Mouse (Mus musculus) forebrain, embryonic 10.5 days (tissue): ENCODE measurements around the gene Plet1. TPM values are rescaled to one million over a fixed set of nuclear protein-coding genes. Genes with fewer than 3 reads are reported as not detected.

Experiments
- DNase-seq: peaks from one replicate; pipeline ENCODE4 v3.0.0-alpha.2; 2017; ENCODE audit warnings: low spot score; ENCODE audit errors: extremely low spot score
- H3K27ac ChIP-seq: fragments of 300-500 bp; sonication (generic); 2 replicates; pipeline ENCODE4 v1.5.1; 2016; ENCODE audit warnings: mild to moderate bottlenecking
- H3K27me3 ChIP-seq: fragments of 300-500 bp; sonication (generic); 2 replicates; pipeline ENCODE4 v1.6.1; 2016; ENCODE audit warnings: mild to moderate bottlenecking; ENCODE audit not compliant: poor library complexity, severe bottlenecking
- H3K36me3 ChIP-seq: fragments of 300-500 bp; sonication (generic); replicated peaks from 2 replicates; pipeline ENCODE4 v1.6.1; 2016; ENCODE audit warnings: mild to moderate bottlenecking, moderate library complexity
- H3K4me1 ChIP-seq: fragments of 300-500 bp; sonication (generic); 2 replicates; pipeline ENCODE4 v1.6.1; 2016
- H3K4me3 ChIP-seq: fragments of 300-500 bp; sonication (generic); 2 replicates; pipeline ENCODE4 v1.5.1; 2016; ENCODE audit warnings: mild to moderate bottlenecking, moderate library complexity
- H3K9me3 ChIP-seq: fragments of 300-500 bp; sonication (generic); 2 replicates; pipeline ENCODE4 v1.6.1; 2016; ENCODE audit warnings: mild to moderate bottlenecking, moderate library complexity
- WGBS: fragments of 180-500 bp; shearing (Covaris S2); methylation state at CpG from one replicate; pipeline ENCODE4 v1.1.7; 2016; 5-methylcytosine and 5-hydroxymethylcytosine counted together
- polyA plus RNA-seq: library from polyadenylated mRNA; unstranded; fragments of >200 nt; fragmentation: Nextera tagmentation; extraction: Ambion mirVana; gene quantifications from 2 replicates; pipeline ENCODE4 v1.2.1, GENCODE M21; 2016

The Plet1 gene
- polyA plus RNA-seq, 1 experiment from 2014 or later, result 0.24 TPM

DNA sequence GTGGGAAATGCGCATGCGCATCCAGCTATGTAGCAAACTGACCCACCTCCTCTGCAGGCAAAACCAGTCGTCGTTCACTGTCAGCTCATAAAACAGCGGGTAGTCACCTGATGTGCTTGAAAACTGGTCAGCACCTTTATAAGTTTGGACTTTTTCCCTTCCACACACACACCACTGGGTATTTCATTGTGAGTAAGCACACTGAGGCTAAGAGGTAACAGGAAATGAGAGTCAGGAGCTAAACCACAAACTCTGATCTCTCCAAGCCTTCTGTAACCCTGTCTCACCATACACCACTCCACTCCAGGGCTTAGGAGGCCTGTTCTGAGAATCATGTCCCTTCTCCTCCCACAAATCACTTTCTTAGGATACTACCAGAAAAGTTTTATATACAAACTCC lies 31.3 kb downstream of the Plet1 start:
- no peak overlapping the region for H3K4me3 ChIP-seq
- DNase-seq, result no peak
- H3K27ac ChIP-seq, result no peak overlapping the region
- no peaks in the 10 kb centered on the region for H3K9me3 ChIP-seq
- peaks cover 7% of the 10 kb centered on the region for H3K36me3 ChIP-seq
- peaks cover 12% of the 10 kb centered on the region for H3K4me1 ChIP-seq
- WGBS, result 86% methylated on average over 5 of the region's 5 CpGs
- H3K27me3 ChIP-seq, result no peaks in the 10 kb centered on the region

DNA sequence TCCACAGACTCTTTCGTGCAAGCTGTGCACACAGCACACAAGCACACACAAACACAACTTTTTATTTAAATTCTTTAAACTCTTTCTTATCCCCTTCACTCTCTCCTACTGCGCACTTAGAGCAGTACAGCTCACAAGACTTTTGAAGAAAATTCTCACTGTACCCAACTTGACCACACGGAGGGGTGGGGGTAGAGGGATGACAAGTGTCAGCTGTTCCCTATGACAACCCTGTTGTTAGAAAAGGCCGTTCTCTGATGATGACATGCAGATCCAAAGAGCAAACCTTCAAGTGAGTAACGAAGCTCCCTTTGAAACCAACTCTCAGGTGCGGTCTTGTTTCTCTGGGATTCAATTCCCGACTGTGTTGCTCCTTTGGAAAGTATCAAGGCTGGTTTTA lies 33.5 kb downstream of the Plet1 start:
- peak overlapping the region; percentile 92 for H3K27ac ChIP-seq
- DNase-seq, result no peak

DNA sequence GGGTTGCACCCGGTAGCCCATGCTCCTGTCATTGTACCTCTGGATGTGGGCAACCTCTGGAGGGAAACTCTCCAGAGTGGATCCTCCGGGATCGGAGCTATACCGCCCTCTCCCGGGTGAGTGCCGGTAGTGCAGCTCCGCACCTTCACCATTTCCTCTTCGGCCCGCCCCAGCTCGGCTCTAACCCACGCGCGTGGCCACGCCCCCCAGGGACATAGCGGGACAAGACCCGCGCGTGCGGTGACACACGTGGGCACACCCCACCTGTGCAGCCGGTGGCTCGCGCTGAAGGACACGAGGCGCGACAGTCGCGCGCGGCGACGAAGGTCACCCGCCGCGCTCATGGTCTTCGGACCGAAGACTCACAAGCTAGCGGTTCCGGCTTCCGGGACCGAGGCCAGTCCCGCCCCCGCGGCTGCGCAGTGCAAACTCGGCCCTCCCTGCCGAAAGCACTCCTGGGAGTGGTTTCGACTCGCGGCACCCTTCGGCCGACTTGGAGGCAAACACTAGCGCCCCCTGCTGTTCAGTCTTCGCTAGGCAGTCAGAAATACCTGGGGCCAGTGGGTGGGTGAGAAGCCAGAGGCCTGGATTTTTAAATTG lies 34.1 kb downstream of the Plet1 start, which contains the start of gene Pts:
TSS of gene Pts (minus strand) at position 432 of the 600 bp plus-strand sequence.
- under 1% methylated on average over 54 of the region's 54 CpGs for WGBS
- H3K36me3 ChIP-seq, result peaks cover 7% of the 10 kb centered on the region
- no peaks in the 10 kb centered on the region for H3K9me3 ChIP-seq
- H3K27me3 ChIP-seq, result no peaks in the 10 kb centered on the region
- H3K4me1 ChIP-seq, result peaks cover 12% of the 10 kb centered on the region
- peak; percentile 99 for DNase-seq
- peak within 1 kb of the TSS; percentile 85 for H3K4me3 ChIP-seq
- peak within 1 kb of the TSS; percentile 92 for H3K27ac ChIP-seq

More for the DNA sequence above, 33.5 kb downstream of the Plet1 start:
- WGBS, result 49% methylated on average over 7 of the region's 7 CpGs
- H3K27me3 ChIP-seq, result no peaks in the 10 kb centered on the region
- H3K36me3 ChIP-seq, result peaks cover 7% of the 10 kb centered on the region
- H3K4me3 ChIP-seq, result peak overlapping the region; percentile 85
- H3K4me1 ChIP-seq, result peaks cover 12% of the 10 kb centered on the region
- H3K9me3 ChIP-seq, result no peaks in the 10 kb centered on the region

DNA sequence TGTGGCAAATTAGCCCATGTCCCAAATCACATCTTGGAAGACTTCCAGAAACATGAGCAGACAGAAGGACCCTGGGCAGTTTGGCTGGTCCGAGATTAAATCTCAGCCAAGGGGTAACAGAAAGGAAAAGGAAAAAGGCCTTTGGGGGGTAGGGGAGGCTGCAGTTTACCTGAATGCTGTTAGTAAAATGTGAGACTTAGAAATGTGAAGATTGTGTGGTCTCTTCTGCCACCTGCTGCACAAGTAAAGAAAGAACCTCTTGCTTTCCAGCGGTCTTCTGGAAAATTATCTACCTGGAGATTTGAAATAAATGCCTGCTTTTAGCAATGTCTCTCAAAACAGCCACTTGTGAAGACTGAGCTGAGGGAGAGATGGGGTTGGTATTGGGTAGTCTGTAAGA lies 36.6 kb downstream of the Plet1 start:
- H3K27me3 ChIP-seq, result no peaks in the 10 kb centered on the region
- DNase-seq, result no peak
- WGBS, result 44% methylated on average over 2 of the region's 2 CpGs

DNA sequence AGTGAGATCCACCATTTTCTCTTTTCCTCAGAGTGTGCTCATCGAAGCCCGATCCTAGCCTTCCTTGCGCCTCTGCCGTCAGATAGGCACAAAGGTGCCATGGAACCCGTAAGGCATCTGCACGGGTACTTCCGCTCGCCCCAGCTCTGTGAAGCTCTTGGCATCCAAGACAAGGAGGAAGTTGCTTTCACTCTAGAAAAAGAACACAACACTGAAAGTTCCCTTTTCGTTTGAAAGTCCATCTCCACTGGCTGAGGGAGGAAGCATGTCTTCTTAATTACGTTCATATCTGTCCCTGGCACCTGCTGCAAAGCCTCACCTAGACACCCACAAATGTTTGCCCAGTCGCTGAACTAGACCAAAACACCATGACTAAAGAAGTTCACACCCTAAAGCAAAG lies 39.0 kb downstream of the Plet1 start:
- Histone ChIP-seq H3K27ac (no peak overlapping the region), H3K36me3 (no peaks in the 10 kb centered on the region), H3K9me3 (no peaks in the 10 kb centered on the region), H3K4me3 (no peak overlapping the region), H3K27me3 (no peaks in the 10 kb centered on the region), H3K4me1 (no peaks in the 10 kb centered on the region; the same call in 1 of the 2 replicates)
- WGBS, result 87% methylated on average over 11 of the region's 11 CpGs
- peak; percentile 9 for DNase-seq

More for the DNA sequence above, 36.6 kb downstream of the Plet1 start:
- Histone ChIP-seq H3K4me1 (peaks cover 12% of the 10 kb centered on the region), H3K36me3 (no peaks in the 10 kb centered on the region), H3K27ac (no peak overlapping the region), H3K4me3 (no peak overlapping the region), H3K9me3 (no peaks in the 10 kb centered on the region)

DNA sequence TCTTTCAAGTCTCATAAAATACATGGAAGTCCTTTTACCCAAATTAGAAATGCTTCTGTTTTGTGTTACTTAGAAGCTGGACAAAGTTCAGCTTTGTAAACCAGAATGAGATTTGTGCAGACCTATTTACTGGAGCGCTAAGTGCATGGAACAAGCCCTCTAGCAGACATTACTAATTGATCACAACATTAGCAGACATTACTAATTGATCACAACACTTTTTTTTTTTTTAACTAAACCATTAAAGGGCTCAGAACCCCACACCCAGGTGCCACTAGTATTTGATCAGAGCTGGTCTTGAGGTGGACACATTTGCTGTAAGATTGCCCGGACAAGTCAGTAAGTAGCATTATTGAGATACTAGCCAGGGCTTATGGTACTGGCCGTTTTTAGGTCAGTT lies 39.5 kb downstream of the Plet1 start:
- Histone ChIP-seq H3K27me3 (no peaks in the 10 kb centered on the region), H3K36me3 (no peaks in the 10 kb centered on the region), H3K27ac (no peak overlapping the region), H3K4me3 (no peak overlapping the region), H3K9me3 (no peaks in the 10 kb centered on the region), H3K4me1 (peaks cover under 1% of the 10 kb centered on the region; the same call in 1 of the 2 replicates)
- WGBS, result 83% methylated on average over 3 of the region's 3 CpGs
- DNase-seq, result no peak

DNA sequence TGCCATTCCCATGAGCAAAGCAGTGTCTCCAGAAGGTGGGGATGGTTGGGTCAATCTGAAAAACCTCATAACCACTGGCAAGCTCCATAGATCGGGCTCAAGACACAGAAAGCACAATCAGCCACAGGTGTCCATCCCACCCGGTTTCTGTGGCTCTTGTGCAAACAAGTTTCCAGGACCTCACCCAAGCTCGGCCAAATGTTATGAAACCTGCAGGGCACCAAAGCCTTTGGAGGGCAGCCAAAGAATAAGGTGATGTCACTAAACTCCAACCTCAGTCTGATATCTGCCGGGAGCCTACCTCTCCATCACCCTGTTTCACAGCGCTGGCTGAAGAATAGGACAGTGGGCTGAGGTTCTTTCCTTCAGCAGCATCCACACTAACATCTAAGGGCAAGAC lies 41.6 kb downstream of the Plet1 start:
- Histone ChIP-seq H3K4me3 (no peak overlapping the region), H3K36me3 (no peaks in the 10 kb centered on the region), H3K27me3 (no peaks in the 10 kb centered on the region), H3K4me1 (peaks cover 15% of the 10 kb centered on the region), H3K27ac (no peak overlapping the region), H3K9me3 (no peaks in the 10 kb centered on the region)
- WGBS, result 92% methylated on average over 5 of the region's 5 CpGs
- no peak for DNase-seq

DNA sequence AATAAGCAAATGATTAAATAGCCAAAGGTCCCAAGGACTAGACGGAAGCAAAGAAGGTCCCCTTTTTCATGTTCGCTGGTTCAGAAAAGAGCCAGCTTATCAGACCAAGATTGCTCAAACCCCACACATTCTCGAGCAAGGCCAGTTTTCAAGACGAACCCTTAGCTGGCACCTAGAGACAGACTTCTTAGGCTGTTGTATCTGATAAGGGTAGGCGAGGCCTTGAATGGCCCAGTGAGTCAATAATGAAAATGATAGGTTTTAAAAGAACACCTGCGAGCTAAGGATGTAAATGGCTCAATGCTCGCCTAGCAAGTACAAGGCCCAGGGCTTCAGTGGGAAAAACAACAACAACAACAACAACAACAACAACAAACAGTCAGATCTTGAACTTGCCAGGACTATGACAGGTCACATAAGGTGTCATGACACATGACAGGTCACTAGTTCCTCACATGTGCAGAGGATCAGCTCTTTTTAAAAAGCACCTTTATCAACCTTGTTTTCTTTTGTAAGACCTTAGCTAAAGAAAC lies 42.3 kb downstream of the Plet1 start:
- no peak overlapping the region for H3K4me3 ChIP-seq
- 80% methylated on average over 7 of the region's 7 CpGs for WGBS
- no peaks in the 10 kb centered on the region for H3K27me3 ChIP-seq
- no peak for DNase-seq
- H3K9me3 ChIP-seq, result no peaks in the 10 kb centered on the region
- H3K36me3 ChIP-seq, result no peaks in the 10 kb centered on the region
- H3K4me1 ChIP-seq, result peaks cover 15% of the 10 kb centered on the region
- H3K27ac ChIP-seq, result no peak overlapping the region

DNA sequence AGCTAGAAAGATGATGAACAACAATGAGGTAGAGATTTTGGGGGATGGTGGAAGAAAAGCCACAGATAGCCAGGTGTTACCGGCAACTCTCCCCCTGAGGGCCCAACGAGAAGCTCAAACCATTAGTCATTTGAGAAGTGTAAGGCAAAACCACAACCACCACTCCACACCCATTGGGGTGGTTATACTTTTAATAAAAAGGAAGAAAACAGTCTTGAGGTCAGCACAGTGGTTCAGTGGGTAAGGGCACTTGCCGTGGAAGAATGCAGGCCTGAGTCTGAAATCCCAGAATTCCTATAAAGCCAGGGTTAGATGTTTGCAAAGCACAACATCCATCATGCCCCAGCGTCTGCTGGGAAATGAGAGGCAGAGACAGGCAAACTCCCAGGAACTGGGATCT lies 43.0 kb downstream of the Plet1 start:
- Histone ChIP-seq H3K27me3 (no peaks in the 10 kb centered on the region), H3K9me3 (no peaks in the 10 kb centered on the region), H3K36me3 (no peaks in the 10 kb centered on the region), H3K4me1 (peaks cover 15% of the 10 kb centered on the region), H3K27ac (no peak overlapping the region), H3K4me3 (no peak overlapping the region)
- 85% methylated on average over 4 of the region's 4 CpGs for WGBS
- DNase-seq, result no peak

DNA sequence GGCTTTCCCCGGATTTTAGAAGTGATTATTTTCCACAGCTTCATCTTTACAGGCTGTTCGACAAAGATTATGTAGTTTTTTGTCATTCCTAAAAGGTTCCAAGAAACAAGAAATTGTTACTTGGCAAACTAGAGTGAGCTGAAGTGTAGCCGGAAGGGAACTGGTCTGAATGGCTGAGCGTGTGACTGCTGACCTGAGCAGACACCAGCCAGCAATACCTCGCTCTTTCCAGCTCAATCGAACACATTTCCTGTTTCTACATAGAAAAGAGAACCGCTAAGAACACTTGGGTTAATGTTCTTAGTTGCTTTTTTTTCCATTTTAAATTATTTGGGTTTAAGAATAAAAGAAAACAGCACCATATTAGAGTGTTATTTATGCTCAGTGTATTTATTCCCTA lies 45.8 kb downstream of the Plet1 start:
- H3K27me3 ChIP-seq, result no peaks in the 10 kb centered on the region
- no peak for DNase-seq
- H3K27ac ChIP-seq, result peak overlapping the region; percentile 48; the same call in 1 of the 2 replicates
- H3K9me3 ChIP-seq, result no peaks in the 10 kb centered on the region
- 79% methylated on average over 7 of the region's 7 CpGs for WGBS
- H3K4me3 ChIP-seq, result no peak overlapping the region
- H3K36me3 ChIP-seq, result no peaks in the 10 kb centered on the region
- H3K4me1 ChIP-seq, result peaks cover 15% of the 10 kb centered on the region

DNA sequence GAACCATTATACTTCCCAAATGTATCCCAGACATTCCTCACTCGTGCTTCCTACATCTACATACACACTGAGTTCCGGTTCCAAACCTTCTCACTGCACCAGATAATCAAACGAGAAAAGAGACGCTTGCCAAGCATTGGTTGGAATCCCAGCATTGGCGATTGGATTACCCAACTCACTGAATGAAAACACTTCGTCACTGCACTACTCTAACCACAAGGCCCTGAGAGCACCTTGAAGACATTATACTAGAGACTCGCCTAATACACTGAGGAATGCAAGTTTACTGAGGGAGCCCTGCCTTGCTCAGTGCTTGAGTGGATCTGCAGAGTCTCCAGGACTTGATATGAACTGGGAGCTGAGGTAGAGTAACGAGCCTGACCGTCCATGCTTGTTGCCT lies 48.1 kb downstream of the Plet1 start:
- peaks cover 15% of the 10 kb centered on the region for H3K4me1 ChIP-seq
- H3K27me3 ChIP-seq, result no peaks in the 10 kb centered on the region
- no peaks in the 10 kb centered on the region for H3K36me3 ChIP-seq
- DNase-seq, result no peak
- H3K27ac ChIP-seq, result no peak overlapping the region
- no peaks in the 10 kb centered on the region for H3K9me3 ChIP-seq
- no peak overlapping the region for H3K4me3 ChIP-seq
- WGBS, result 79% methylated on average over 9 of the region's 9 CpGs

DNA sequence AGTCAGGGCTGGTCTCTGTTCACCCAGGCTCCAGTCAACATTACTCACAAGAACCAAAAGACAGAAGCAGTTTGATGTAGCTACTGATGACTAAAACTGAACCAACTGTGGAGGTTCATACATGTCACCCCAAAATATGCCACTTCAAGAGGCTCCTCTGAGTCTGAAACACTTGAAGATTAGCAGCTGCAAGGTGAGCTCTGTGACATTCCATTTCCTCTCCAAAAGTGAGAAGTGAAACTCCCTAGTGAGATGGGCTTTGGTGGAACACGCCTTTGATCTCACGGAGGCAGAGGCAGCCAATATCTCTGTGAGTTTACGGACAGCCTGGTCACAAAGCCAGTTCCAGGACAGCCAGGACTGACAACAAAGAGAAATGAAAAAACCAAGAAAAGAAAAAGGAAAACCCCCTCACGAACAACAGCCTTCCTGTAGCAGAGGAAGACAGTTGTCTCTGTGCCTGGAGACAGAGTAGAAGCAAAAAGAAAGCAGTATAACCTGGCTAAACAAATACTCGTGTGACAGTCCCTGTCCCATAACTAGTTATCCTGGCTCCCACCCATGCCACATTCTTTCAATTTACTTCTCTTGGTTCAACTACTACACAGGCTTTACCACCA lies 53.6 kb downstream of the Plet1 start:
- Histone ChIP-seq H3K4me3 (no peak overlapping the region), H3K9me3 (no peaks in the 10 kb centered on the region), H3K27ac (no peak overlapping the region), H3K36me3 (no peaks in the 10 kb centered on the region), H3K27me3 (no peaks in the 10 kb centered on the region), H3K4me1 (no peaks in the 10 kb centered on the region)
- no peak for DNase-seq
- 71% methylated on average over 5 of the region's 5 CpGs for WGBS

DNA sequence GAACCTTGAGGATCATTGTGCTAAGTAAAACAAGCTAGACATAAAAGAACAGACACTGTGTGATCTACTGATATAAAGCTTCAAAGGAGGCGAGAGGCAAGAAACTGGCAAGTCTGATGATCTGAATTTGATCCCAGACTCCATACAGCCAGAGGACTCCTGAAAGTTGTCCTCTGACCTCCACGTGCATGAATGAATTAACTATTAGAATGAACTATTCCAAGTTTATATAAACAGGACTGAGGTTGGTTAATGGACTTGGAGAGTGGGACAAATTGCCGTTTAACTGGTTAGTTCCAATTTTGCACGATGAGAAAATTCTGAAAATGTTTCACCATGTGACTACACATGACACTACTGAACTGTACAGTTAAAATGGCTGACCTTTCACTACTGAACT lies 54.6 kb downstream of the Plet1 start:
- WGBS, result 90% methylated on average over 4 of the region's 4 CpGs
- no peak for DNase-seq
- H3K9me3 ChIP-seq, result no peaks in the 10 kb centered on the region
- H3K27me3 ChIP-seq, result no peaks in the 10 kb centered on the region
- H3K4me3 ChIP-seq, result no peak overlapping the region
- H3K36me3 ChIP-seq, result no peaks in the 10 kb centered on the region
- no peak overlapping the region for H3K27ac ChIP-seq
- H3K4me1 ChIP-seq, result peaks cover 4% of the 10 kb centered on the region
